Mouse (Mus musculus) MN1 (cell line): ENCODE measurements around the gene Scd3.
A peak's percentile ranks its signal among the peaks of the same experiment; 100 is the strongest.
"Not testable (repeated sequence)": the region's sequence is repeated elsewhere in the genome, so short reads cannot be mapped to it uniquely, and the experiment has no call there.

ENCODE experiments used
- DNase-seq: peaks from one replicate; pipeline ENCODE4 v3.0.0-alpha.2; 2016; ENCODE audit warnings: low spot score

The Scd3 gene

DNA sequence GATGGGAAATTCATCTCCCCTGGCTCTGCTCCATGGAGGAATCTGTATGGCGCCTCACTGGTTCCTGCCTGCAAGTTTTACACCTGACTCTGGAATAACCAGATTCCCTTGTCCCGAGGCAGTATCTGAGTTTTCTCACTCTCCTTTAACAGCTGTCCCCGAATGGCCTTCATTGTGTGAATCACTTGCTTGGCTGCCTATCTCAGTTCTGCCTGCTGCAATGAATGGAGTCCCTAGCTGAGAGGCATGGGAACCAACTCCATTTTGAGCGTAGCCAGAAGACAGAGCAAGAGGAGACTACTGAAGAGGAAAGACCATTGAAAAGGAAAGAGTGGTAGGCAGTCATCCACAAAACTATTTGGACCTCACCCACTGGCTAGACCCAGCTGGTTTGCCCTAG lies 70.6 kb downstream of the Scd3 start:
- DNase-seq = no peak

DNA sequence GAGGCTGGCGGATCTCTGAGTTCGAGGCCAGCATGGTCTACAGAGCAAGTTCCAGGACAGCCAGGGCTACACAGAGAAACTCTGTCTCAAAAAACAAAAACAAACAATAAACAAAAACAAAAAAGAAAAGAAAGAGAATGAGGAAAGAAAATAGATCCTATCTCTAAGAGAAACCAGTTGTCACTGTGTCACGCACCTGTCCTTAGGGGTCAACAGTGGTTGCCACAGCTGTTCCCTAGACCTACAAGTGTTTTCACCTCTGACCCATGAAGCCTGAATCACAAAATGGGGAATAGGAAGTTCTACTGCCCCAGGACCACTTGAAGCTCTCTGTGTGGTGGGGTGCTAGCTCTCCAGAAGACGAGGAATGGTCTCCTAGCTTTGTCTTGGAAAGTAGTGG lies 71.4 kb downstream of the Scd3 start:
- no peak for DNase-seq

DNA sequence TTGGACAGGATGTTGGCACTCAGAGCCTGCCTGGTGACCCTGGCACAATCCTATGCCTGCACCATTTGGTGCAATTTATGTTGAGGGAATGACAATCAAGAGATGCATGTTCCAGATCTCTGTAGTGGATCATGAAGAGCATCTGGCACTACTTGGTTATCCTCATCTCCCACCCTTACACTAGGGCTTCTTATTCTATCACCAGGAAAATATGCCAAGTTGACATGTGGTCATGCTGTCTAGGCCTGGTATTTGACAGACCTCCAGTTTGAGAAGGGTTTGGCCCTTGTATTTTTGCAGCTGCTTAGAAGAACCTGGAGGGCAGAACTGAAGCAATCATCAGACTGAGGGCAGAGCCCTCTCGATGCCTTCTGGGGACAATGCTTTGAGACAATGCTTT lies 72.3 kb downstream of the Scd3 start:
- DNase-seq = no peak

DNA sequence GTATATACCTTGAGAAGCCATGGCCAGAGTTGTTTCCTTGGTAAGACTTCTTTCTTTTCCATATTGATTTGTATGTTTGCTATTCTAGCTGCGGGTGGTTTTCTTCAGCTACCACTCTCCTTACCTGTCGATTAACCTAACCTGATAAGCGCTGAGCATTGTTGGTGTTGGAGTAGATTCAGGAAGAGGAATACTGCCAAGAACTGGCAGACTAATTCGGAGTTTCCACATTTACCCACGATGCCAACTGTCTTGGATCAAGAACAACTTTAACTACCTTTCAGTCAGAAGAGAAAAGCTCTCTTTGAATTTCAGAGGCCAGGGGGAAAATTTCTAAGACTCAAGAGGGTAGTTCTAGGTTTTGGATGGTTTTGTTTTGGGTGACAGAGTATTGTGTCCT lies 73.8 kb downstream of the Scd3 start:
- no peak for DNase-seq

DNA sequence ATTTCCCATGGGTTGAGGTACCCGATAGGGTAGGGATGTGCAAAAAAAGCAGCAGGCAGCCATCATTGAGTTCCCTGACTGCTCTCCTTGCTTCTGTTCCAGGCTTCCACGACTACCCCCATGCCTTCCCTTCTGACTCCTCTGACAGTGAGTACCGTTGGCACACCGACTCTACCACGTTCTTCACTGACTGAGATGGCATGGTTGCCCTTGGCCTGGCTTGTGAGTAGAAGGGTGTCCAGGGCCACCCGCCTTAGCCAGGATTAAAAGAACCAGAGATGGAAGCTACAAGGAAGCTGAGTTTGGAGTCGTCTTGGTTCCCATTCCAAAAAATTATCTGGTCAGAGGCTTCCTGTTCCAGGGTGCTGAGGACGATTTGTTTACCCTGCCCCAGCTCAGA lies 74.9 kb downstream of the Scd3 start:
- DNase-seq = no peak

DNA sequence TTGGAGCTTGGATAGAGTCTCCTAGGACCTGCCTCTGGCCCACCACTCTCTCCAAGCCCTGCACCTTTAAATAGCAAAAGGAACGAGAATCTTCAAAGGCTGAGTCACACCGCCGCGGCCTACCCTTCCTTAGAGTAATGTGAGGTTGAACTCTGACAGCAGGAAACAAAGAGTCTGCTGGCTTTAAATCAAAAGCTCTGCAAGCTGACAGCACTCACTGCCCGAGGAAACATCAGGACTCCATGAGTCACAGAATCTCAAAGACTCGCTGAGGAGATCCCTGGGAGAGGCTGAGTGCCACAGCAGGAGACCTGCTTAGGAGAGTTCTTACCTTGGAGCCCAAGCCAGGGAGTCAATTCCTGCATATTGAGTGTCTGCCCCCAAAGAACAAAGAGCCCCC lies 77.7 kb downstream of the Scd3 start:
- DNase-seq = peak; percentile 76

DNA sequence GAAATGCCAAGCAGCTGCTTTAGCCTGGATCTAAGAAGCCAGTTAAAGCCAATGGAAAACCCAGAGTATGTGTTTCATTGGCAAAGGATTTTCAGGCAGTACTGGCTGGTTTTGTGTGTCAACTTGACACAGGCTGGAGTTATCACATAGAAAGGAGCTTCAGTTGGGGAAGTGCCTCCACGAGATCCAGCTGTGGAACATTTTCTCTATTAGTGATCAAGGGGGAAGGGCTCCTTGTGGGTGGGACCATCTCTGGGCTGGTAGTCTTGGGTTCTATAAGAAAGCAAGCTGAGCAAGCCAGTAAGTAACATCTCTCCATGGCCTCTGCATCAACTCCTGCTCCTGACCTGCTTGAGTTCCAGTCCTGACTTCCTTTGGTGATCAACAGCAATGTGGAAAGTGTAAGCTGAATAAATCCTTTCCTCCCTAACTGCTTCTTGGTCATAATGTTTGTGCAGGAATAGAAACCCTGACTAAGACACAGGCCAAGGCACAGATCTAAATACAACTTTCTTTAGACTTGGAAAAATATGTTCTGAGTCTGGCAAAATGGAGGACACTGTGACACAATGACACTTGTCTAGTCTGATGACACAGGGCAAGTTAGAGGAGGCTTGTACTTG lies 78.9 kb downstream of the Scd3 start:
- not testable (repeated sequence) for DNase-seq

DNA sequence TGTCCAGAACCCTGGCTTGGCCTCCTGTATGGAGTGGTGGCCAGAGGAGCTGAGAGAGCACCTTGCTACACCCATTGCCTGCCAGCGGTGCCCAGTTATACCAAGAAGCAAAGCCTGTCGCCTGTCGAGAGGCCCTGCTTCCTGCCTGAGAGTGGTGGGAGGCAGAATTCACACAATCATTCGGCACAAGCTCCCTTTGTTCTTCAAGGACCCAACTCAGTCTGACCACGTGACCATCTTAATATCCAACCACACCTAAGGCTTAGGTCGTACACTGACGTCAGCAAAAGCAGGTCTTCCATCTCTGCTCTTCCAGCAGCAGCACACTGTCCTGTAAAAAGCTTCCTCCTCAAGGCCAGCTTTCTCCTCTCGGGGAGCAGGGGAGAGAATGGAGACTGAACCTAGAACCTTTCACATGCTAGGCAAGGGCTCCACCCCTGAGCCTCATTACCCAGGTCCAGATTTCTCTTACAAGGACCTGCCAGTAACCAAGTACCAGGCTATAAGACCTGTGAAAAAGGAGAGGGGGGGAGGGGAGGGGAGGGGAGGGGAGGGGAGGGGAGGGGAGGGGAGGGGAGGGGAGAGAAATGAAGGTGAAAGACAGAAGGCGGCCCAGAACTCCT lies 79.6 kb downstream of the Scd3 start:
- DNase-seq = no peak

DNA sequence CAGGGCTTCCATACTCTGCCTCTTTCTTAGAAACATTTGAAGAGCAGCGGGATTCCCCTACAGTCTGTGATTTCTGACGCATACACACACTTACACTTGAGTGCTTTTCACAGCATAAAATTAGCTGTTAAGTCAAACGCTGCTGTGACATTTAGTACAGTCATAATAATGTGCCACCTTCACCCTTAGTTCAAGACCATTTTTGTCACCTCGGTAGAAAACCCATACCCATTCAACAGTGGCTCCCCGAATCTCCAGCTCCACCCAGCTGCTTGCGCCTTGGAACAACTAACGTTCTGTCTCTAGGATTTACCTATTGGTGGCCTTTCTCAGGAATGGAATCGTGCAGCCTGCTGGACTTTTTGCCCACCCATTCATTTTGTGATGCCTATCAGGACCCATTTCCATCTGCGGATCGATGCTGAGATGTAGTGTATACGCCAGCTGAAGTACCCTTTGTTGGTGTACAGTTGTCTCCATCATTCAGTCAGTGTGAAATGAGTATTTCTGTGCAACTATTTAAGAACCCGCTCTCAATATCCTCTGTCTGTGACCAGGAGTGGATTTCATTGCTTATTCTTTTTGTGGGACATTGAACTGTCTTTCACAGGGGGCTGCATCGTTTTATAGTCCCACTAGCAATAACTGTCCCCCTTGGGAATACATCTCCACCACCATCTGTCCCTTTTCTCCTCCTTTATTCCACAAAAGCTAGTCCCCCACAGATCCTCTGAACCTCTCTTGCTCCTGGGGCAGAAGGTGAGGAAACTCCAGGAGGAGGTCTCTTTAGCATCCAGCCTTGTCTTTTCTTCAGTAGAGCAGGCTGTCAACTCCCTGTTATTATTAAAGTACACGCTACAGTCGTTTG lies 80.3 kb downstream of the Scd3 start:
- DNase-seq = peak; percentile 8

DNA sequence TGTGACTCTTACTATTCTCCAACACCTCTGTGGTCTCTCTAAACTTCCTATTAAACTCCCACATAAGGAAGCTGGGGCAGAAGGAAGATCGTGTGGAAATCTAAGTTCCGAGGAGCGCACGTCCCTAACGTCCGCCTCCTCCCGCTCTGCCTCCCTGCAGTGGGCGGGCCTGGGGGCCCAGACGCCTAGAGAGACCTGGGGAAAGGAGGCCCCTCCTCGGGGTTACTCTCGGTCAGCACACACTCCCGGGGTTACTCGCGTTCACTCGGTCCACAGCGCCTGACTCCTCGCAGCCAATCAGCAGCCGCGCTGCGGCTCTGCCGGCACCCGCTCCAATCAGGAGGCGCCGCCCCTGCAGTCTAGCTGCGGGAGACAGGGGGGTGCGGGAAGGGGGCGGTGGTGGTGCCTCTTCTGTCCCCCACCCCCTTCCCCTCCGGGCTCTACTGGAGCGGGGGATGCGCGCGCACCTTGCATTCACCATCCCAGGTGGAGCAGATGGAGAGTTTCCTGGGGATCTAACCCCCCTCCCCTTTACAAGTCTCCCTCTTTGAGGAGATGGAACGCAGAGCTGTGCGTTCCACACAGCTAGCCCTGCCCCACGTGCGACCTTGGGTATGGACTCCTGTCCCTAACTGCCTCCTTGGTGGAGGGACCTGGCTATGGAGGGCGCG lies 81.1 kb downstream of the Scd3 start:
- peak; percentile 95 for DNase-seq

DNA sequence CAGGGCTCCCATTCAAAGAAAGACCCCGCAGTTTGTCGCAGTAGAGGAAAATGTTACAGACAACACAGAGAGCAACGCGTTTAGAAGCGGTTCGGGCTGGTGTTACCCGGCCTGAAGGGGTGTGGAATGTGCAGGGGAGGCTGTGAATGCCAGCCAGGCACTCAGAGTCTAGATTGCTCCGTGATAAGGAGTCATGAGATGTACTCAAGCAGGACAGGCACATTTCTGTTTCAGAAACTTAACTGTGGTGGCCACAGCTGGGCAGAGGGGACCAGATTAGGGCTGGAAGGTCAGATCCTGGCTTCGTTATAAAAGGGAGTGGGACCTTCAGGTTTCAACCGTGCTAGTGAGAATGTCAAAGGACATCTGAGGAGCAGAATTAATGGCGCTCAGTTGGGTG lies 81.7 kb downstream of the Scd3 start:
- DNase-seq = peak; percentile 77

DNA sequence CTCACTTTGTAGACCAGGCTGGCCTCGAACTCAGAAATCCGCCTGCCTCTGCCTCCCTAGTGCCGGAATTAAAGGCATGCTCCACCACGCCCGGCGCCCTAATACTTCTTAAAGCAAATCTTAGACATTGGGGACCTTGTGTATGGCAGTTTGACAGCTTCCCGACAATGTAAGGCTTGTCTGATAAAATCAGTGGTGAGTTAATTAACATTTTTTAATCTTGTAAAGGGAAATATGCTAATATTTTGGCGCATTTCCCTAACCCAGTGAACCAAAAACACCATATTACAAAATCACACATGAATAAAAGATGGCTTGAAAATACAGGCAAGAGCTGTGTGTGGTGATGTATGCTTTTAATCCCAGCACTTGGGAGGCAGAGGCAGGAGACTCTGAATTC lies 82.5 kb downstream of the Scd3 start:
- no peak for DNase-seq

DNA sequence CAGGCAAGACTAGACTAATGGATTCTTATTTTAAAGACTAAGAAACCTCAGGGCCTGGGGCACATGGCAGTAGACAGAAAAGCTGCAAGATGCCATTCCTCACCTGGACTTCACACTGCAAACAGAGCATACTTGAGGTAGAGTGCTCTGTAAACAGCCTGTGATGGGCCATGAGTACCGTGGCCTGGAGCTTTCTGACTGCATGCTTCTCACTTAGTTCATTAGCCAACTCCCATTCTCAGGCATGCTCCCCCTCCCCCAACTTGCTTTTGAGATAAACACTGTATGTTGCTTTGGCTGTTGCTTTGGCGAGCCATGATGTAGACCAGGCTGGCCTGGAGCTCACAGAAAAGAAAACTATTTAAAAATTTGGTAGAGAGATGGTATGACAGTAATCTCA lies 83.0 kb downstream of the Scd3 start:
- DNase-seq = peak; percentile 8

DNA sequence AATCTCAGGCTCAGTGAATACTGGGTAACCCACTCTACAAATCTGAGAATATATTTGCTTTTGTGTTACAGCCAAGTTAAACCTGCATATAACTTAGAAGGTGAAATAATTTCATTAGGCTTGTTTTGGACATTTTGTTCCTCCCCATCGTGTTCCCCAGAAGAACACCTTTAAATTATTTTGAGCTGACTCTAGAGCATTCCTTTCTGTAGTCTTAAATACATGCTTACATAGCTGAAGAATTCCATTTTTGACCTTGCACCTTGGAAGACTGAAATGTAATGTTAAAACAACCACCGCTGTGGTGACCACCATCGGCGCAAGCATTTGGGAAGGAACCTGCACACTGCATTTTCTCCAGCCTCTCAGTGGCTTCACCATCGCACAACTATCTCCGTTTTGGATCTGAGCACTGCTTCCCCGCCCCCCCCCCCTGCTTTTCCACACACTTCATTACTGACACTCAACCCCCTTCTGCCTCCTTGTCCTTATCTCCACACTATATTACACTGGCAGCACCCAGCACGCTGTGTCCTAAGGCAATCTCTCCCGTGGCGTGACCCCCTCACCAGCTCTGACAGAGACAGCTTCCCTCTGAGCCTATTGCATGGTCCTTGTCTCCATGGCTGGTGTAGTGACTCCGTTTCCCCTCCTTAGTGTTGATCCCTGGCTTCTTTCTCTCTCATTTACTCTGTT lies 84.5 kb downstream of the Scd3 start:
- no peak for DNase-seq

DNA sequence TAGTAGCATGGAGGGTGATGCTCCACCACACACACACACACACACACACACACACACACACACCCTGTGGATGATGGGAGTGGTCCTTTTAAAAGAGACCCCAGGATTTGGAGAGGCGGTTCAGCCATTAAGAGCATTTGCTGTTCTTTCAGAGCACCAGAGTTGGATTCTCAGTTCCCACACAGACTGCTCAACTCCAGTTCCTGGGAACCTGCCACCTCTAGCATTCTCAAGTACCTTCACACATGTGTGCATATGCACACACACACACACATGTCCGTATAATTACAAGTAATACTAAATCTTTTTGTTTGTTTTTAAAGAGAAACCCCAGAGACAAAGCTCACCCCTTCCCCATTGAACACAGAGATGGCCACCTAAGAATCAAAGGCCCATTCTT lies 89.0 kb downstream of the Scd3 start:
- DNase-seq = no peak

DNA sequence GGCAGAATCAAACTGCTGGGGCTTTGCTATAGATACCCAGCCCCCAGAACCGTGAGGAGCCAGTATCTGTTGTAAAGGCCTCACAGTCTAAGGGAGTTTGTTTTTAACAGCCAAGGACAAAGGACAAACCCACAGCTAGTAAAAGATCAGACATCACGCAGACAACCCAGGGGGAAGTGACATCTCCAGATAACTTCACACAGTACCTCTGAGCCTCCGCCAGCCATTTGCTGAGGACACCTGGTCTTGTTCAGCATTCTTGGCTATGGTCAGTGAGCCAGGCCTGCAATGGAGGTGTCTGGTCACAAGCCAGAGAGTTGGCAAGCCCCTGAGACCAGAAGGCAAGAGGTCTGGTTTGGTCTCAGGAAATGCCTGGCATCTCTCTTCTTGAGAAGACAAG lies 89.4 kb downstream of the Scd3 start:
- peak; percentile 68 for DNase-seq

DNA sequence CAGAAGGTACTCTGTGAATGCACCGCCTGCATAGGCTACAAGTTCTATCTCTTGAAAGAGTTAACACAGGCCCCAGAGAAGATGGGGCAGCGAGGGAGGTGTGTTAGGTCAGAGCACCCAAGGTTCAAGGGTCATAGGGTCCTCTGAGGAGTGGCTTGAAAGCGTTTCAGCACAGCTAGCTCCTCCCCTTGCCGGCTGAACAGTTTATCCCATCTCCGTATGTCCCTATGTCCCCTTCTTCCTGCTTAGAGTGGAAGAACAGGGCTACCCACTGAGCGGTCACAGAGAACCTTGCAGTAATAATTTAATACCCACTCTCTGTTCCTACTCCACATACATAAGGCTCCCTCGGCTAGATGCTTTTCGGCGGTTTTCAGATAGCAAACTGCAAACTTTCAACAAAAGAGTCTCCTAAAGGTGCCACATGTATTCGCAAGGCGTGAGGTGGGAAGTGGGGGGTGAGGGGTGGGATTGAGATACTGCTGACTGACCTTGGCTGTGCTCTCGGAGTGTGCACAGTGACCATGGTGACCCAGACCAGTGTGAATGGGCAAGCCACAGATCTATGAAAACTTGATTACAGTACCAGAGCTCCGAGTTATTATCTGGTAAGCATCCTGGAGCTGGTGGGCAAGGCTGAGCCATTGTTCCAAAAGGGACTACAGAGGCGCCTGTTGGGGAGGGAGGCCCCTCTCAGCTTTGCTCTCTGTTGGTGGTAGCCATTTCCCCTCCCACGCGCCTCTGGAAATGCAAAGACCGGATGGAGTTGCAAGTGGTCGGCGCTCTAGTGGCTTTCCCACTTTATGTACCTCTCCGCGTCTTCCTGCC lies 90.1 kb downstream of the Scd3 start, which contains the start of gene Scd2:
Scd2 (plus strand) TSS at position 734 of the 828 bp plus-strand sequence.
- no peak for DNase-seq
